Mouse (Mus musculus) bone marrow macrophage, adult 2 months (primary cell): Measurements from ENCODE around the gene Cd3g.

Experiments used
- CTCF ChIP-seq: IDR thresholded peaks from 2 replicates; pipeline ENCODE4 v1.5.1; 2012; ENCODE audit warnings: low read depth, mild to moderate bottlenecking, low read length, moderate library complexity
- POLR2A ChIP-seq: IDR thresholded peaks from 2 replicates; pipeline ENCODE4 v1.6.1; 2012; ENCODE audit warnings: mild to moderate bottlenecking, low read depth, low read length, borderline replicate concordance

GRCm38 (mm10) chr9:44946185-44946695 lies 34.0 kb downstream of the Cd3g start:
- TF ChIP-seq CTCF, result no peak
- TF ChIP-seq POLR2A, result no peak
